Mouse (Mus musculus): Measurements from ENCODE around the gene Rhbdf2.

DNA sequence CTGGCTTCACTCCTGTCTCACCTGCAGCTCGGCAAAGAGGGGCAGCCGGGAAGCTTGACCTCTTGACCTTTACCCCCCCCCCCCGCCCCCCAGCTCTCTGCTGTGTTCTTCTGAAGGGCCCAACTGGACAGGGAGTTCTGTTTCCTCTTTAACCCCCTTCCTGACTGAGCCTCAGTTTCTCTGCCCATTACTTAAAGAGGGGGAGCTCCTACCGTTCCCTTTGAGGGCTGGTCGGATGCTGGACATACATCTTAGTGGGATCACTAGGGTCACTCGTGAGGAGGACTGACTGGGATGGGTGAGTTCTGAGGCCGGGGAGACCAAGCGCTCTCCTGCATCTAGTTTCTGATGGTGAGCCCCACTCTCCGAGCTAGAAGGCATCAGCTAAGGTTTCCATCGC lies 26.4 kb upstream of the Rhbdf2 start, which contains the start of gene Prcd:
- TF ChIP-seq HCFC1 (IDR thresholded peaks at IDR 0.05; ENCODE audit: borderline replicate concordance, insufficient read depth, low read length) (no peak), ZC3H11A (IDR thresholded peaks at IDR 0.05; ENCODE audit: borderline replicate concordance, low read depth, low read length) (no peak)

All from ES-E14 (cell line).